Mouse (Mus musculus) CH12.LX (cell line): ENCODE data around the gene St8sia1. TPM values are rescaled to one million over a fixed set of nuclear protein-coding genes. Genes with fewer than 3 reads are reported as not detected.

Experiments used
- DNase-seq: peaks from one replicate; pipeline ENCODE4 v3.0.0-alpha.2; 2013; ENCODE audit errors: extremely low read depth
- H3K27ac ChIP-seq: 2 replicates; pipeline ENCODE4 v1.5.1; 2012; ENCODE audit warnings: low read depth, mild to moderate bottlenecking, control low read depth, moderate library complexity; ENCODE audit not compliant: insufficient read depth
- H3K27me3 ChIP-seq: replicated peaks from 2 replicates; pipeline ENCODE3; 2012; ENCODE audit warnings: inconsistent platforms
- H3K36me3 ChIP-seq, 2 experiments: replicated peaks in 1 of 2; 2 replicates each; pipeline versions ENCODE3 to v1.6.1; 2012; ENCODE audit warnings: inconsistent platforms in 1 of 2, low read length in 1 of 2, mild to moderate bottlenecking in 1 of 2, mixed read lengths in 1 of 2, moderate library complexity in 1 of 2; ENCODE audit not compliant: control insufficient read depth in 1 of 2, insufficient read depth in 1 of 2
- H3K4me1 ChIP-seq, 2 experiments: 2 replicates each; pipeline ENCODE4 v1.6.1; 2012; ENCODE audit warnings: inconsistent platforms in 1 of 2, moderate library complexity in 1 of 2; ENCODE audit not compliant: insufficient read depth in 2 of 2, control insufficient read depth in 1 of 2
- H3K4me2 ChIP-seq: 2 replicates; pipeline ENCODE4 v1.6.1; 2012; ENCODE audit warnings: low read depth, mild to moderate bottlenecking, control low read depth; ENCODE audit not compliant: poor library complexity, insufficient read depth, severe bottlenecking
- H3K4me3 ChIP-seq, 3 experiments: fragments of 150-350 bp in 1 of 3; sonication (generic) in 1 of 3; replicated peaks in 1 of 3; 2 replicates each; pipeline versions ENCODE3 to v1.5.1; 2011 to 2012; ENCODE audit warnings: low read depth in 2 of 3, low read length in 2 of 3, mild to moderate bottlenecking in 2 of 3, moderate library complexity in 2 of 3, control low read depth in 1 of 3, improper control_type of control experiment in 1 of 3, inconsistent platforms in 1 of 3, mixed read lengths in 1 of 3; ENCODE audit not compliant: poor library complexity in 1 of 3
- H3K79me2 ChIP-seq: replicated peaks from 2 replicates; pipeline ENCODE4 v1.6.1; 2012; ENCODE audit warnings: mild to moderate bottlenecking, moderate library complexity; ENCODE audit not compliant: control insufficient read depth, poor library complexity, insufficient read depth, severe bottlenecking; ENCODE audit errors: extremely low read depth
- H3K9ac ChIP-seq: 2 replicates; pipeline ENCODE4 v1.6.1; 2012; ENCODE audit warnings: low read depth, mild to moderate bottlenecking, control low read depth, moderate library complexity; ENCODE audit not compliant: insufficient read depth
- H3K9me3 ChIP-seq: replicated peaks from 2 replicates; pipeline ENCODE3; 2012; ENCODE audit warnings: low read length, inconsistent platforms, mixed read lengths
- CHD1 ChIP-seq: IDR thresholded peaks from 2 replicates; pipeline ENCODE4 v1.6.1; 2012; ENCODE audit warnings: low read depth, low read length, improper control_type of control experiment, inconsistent platforms
- CHD2 ChIP-seq: IDR thresholded peaks from 2 replicates; pipeline ENCODE4 v1.6.1; 2011; ENCODE audit warnings: low read length, improper control_type of control experiment
- CTCF ChIP-seq, 2 experiments: IDR thresholded peaks in 1 of 2; conservative IDR thresholded peaks in 1 of 2; 2 replicates each; pipeline ENCODE4 v1.5.1; 2011 to 2012; ENCODE audit warnings: low read depth in 2 of 2, low read length in 2 of 2, improper control_type of control experiment in 1 of 2, inconsistent platforms in 1 of 2, mild to moderate bottlenecking in 1 of 2, moderate library complexity in 1 of 2
- ELF1 ChIP-seq: IDR thresholded peaks from 2 replicates; pipeline ENCODE4 v1.6.1; 2014; ENCODE audit warnings: low read depth, mild to moderate bottlenecking, inconsistent platforms, low read length, improper control_type of control experiment
- EP300 ChIP-seq: IDR thresholded peaks from 2 replicates; pipeline ENCODE4 v1.6.1; 2011; ENCODE audit warnings: low read length, improper control_type of control experiment
- HCFC1 ChIP-seq: IDR thresholded peaks from 2 replicates; pipeline ENCODE4 v1.6.1; 2012; ENCODE audit warnings: low read depth, mild to moderate bottlenecking, inconsistent platforms, low read length, improper control_type of control experiment
- JUN ChIP-seq: IDR thresholded peaks from 2 replicates; pipeline ENCODE4 v1.6.1; 2011; ENCODE audit warnings: low read depth, mild to moderate bottlenecking, low read length, improper control_type of control experiment, moderate library complexity; ENCODE audit not compliant: insufficient read depth
- JUND ChIP-seq: conservative IDR thresholded peaks from 2 replicates; pipeline ENCODE4 v1.6.1; 2011; ENCODE audit warnings: low read depth, low read length, improper control_type of control experiment
- MAZ ChIP-seq: IDR thresholded peaks from 2 replicates; pipeline ENCODE4 v1.6.1; 2012; ENCODE audit warnings: low read depth, mild to moderate bottlenecking, inconsistent platforms, low read length, improper control_type of control experiment, moderate library complexity
- MEF2A ChIP-seq: IDR thresholded peaks from 2 replicates; pipeline ENCODE4 v1.6.1; 2014; ENCODE audit warnings: low read depth, mild to moderate bottlenecking, inconsistent platforms, low read length, improper control_type of control experiment, borderline replicate concordance
- MXI1 ChIP-seq: IDR thresholded peaks from 2 replicates; pipeline ENCODE4 v1.6.1; 2011; ENCODE audit warnings: mild to moderate bottlenecking, low read depth, low read length, improper control_type of control experiment
- NRF1 ChIP-seq: IDR thresholded peaks from 2 replicates; pipeline ENCODE4 v1.6.1; 2014; ENCODE audit warnings: low read depth, mild to moderate bottlenecking, inconsistent platforms, low read length, improper control_type of control experiment, moderate library complexity
- RCOR1 ChIP-seq: conservative IDR thresholded peaks from 2 replicates; pipeline ENCODE4 v1.6.1; 2012; ENCODE audit warnings: low read depth, mild to moderate bottlenecking, inconsistent platforms, low read length, improper control_type of control experiment
- TCF12 ChIP-seq: IDR thresholded peaks from 2 replicates; pipeline ENCODE4 v1.6.1; 2014; ENCODE audit warnings: low read depth, mild to moderate bottlenecking, inconsistent platforms, low read length, improper control_type of control experiment
- UBTF ChIP-seq: IDR thresholded peaks from 2 replicates; pipeline ENCODE4 v1.6.1; 2012; ENCODE audit warnings: low read depth, mild to moderate bottlenecking, inconsistent platforms, low read length, improper control_type of control experiment, moderate library complexity
- ZC3H11A ChIP-seq: IDR thresholded peaks from 2 replicates; pipeline ENCODE4 v1.6.1; 2012; ENCODE audit warnings: low read depth, mild to moderate bottlenecking, inconsistent platforms, low read length, improper control_type of control experiment
- dilution Hi-C: fragments of 300-500 bp; cut with MboI; formaldehyde crosslinking; loops from 2 replicates; pipeline ENCODE4 v1.14.3; 2020; ENCODE audit warnings: low sequenced_read_pairs; ENCODE audit not compliant: extremely low pct_unique_long_range_greater_than_20kb, extremely low pct_ligation_motif_present
- in situ Hi-C: fragments of 300-500 bp; cut with MboI; formaldehyde crosslinking; loops from 3 replicates; pipeline ENCODE4 v1.14.3; 2019; ENCODE audit warnings: low sequenced_read_pairs, low pct_ligation_motif_present, low pct_unique_long_range_greater_than_20kb, mixed read lengths
- polyA plus RNA-seq: library from polyadenylated mRNA; unstranded; fragments of >175 nt; gene quantifications from 2 replicates; pipeline ENCODE4 v1.2.1, GENCODE M21; 2012; ENCODE audit warnings: low read depth; ENCODE audit not compliant: insufficient read length
- total RNA-seq, 2 experiments: library from RNA; depleted of rRNA; stranded (reverse); fragments of 300-350 nt in 1 of 2; fragments of >200 nt in 1 of 2; gene quantifications; 2 replicates each; pipeline ENCODE4 v1.2.3; 2012 to 2014

The St8sia1 gene
- total and polyA plus RNA-seq, 3 experiments: 0.13 to 0.51 (median 0.20) TPM

DNA sequence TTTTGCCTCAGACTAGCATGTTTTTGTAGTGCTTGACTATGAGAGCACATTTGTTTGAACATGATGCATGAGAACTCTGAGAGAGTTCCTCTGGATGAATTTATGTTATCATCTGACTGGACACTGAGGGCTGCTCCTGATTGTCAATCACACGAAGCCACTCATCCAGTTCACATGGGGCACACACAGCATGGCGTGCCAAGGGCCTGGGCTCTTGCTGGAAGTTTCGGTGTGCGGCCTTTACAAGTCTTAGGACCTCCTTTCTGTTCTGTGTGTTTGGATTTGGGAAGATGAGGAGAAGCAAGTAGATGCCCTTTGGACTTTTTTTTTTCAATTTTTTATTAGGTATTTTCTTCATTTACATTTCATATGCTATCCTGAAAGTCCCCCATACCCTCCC, 100.4 kb downstream of the St8sia1 start:
- H3K4me1 ChIP-seq: peaks cover 12 to 48% of the 10 kb centered on the region in 2 experiments
- no peak overlapping the region for H3K4me2 ChIP-seq

DNA sequence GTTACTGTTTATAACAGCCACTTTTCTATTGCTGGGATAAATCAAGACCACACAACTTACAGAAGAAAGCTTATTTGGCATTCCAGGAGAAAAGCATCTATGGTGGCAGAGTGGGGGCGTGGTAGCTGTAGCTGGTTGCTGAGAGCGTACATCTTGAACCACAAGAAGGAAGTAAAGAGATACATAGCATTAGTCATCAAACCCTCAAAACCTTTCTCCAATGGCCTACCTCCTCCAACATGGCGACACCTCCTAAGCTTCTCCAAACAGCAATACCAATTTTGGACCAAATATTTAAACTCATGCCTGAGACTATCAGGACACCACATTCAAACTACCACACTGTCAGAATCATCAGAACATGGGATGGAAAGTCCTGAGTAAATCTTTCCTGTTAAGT, 102.0 kb downstream of the St8sia1 start:
- no peaks in the 10 kb centered on the region for H3K79me2 ChIP-seq
- DNase-seq: no peak
- H3K4me3 ChIP-seq: no peak overlapping the region
- dilution Hi-C loops (no loop called here), in situ Hi-C loops (loop anchor here (25.0 kb wide), 1 partner anchor 100 kb away; the partner anchor contains the start of gene St8sia1)
- H3K9me3 ChIP-seq: no peaks in the 10 kb centered on the region
- H3K27ac ChIP-seq: no peak overlapping the region
- H3K4me2 ChIP-seq: no peak overlapping the region
- H3K9ac ChIP-seq: no peak overlapping the region
- TF ChIP-seq TCF12: no peak
- no peak for TF ChIP-seq NRF1
- TF ChIP-seq CHD2: no peak
- no peak for TF ChIP-seq CHD1
- TF ChIP-seq HCFC1: no peak
- no peak for TF ChIP-seq MXI1
- no peak for TF ChIP-seq MAZ
- no peak for TF ChIP-seq JUND
- TF ChIP-seq RCOR1: no peak
- TF ChIP-seq ELF1: no peak
- no peak for TF ChIP-seq CTCF (conservative IDR thresholded peaks at IDR 0.05 in 1 of 2, IDR thresholded peaks at IDR 0.05 in 1 of 2; ENCODE audit: low read depth in 2 of 2, low read length in 2 of 2)
- H3K4me1 ChIP-seq: peaks cover 3 to 34% of the 10 kb centered on the region in 2 experiments
- H3K36me3 ChIP-seq: no peaks in the 10 kb centered on the region
- no peaks in the 10 kb centered on the region for H3K27me3 ChIP-seq

More for the DNA sequence above, 100.4 kb downstream of the St8sia1 start:
- dilution Hi-C loops: no loop called here
- DNase-seq: no peak
- H3K36me3 ChIP-seq: no peaks in the 10 kb centered on the region
- H3K9ac ChIP-seq: no peak overlapping the region
- no peak overlapping the region for H3K27ac ChIP-seq
- no peaks in the 10 kb centered on the region for H3K27me3 ChIP-seq
- TF ChIP-seq JUND: no peak
- TF ChIP-seq ZC3H11A: no peak
- TF ChIP-seq MEF2A: no peak
- TF ChIP-seq EP300: no peak
- TF ChIP-seq UBTF: no peak
- no peak for TF ChIP-seq JUN
- TF ChIP-seq, all 38 proteins: peak for 0
- Histone ChIP-seq H3K4me3 (no peak overlapping the region), H3K9me3 (no peaks in the 10 kb centered on the region), H3K79me2 (no peaks in the 10 kb centered on the region)
- in situ Hi-C loops: loop anchor here (25.0 kb wide), 1 partner anchor 98 kb away; the partner anchor contains the start of gene St8sia1
